Mouse (Mus musculus): Measurements from ENCODE around the gene Rabep2.

Rabep2 gene

GRCm38 (mm10) chr7:126435801-126436200 lies 7.2 kb downstream of the Rabep2 start:
- DNase-seq: no peak

DNA sequence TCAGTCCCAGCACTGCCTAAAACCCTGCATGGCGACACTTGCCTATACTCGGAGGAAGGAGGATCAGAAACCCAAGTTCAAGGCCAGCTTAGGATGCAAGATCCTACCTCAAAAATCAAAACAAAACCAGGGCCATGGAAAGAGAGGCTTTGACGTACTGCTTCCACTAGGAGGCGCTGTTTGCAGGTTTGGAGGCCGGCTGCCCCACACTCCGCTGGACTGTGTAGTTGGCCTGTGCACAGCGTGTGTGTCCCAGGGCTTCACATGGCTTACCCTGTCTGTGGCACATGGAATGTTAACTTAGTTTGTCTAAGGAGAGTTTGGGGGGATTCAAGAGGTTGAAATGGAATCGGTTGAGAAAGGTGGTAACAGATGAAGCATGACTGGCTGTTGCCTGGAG lies 8.3 kb downstream of the Rabep2 start:
- DNase-seq: peak; percentile 19 to 49

GRCm38 (mm10) chr7:126440134-126440533 lies 11.6 kb downstream of the Rabep2 start:
- no peak for DNase-seq

GRCm38 (mm10) chr7:126443997-126444396 lies 15.4 kb downstream of the Rabep2 start:
- no peak for DNase-seq

- no peak for DNase-seq
These were observed 16.0 kb downstream of the Rabep2 start for GRCm38 (mm10) chr7:126444536-126444935.

DNA sequence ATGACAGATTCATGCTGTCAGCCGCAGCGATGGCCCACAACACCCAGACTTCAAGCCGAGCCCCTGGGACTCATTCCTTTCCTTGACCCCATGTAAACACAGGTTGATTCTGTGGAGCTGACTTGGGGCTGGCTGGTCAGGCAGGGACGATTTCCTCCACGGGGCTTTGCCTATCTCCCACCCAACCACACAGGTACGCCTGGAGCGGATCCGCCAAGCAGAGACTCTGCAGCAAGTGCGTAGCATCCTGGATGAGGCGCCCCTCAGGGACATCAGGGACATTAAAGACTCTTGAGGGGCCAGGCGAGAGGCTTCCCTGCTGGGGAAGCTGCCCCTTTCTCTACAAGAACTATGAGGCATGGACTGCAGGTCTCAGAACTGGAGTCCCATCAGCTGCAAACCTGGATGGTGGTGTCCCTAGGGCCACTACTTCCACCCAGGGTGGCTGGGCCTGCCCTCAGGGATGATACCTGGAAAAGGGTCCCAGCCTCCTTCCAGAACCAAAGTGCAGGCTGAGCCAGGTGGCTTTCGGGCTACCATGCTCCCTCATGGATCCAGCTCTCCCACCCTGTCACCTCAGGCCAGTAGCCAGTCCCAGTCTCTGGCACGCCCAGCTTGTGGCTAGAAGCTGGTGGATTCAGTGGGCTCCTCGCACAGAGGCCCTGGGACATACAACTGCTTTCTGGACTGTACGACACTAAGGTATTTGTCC lies 16.7 kb downstream of the Rabep2 start:
- no peak for DNase-seq

- no peak for DNase-seq
These were observed 17.7 kb downstream of the Rabep2 start for GRCm38 (mm10) chr7:126446217-126446616.

DNA sequence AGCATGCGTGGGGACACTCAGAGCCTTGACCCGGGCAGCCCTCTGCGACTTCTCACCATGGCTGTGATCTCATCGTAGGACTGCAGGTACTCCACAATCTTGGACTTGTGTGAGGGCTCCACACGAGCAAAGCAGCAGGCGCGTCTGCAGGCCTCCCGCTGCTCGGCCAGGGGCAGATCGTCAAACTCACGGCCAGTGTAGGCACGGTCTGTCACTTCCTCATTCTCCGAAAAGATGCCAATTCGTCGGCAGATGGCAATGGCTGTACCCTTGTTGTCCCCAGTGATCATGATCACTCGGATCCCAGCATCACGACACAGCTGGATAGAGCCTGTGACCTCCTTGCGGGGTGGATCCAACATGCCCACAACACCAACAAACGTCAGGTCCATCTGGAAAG lies 19.9 kb downstream of the Rabep2 start:
- no peak for DNase-seq

DNA sequence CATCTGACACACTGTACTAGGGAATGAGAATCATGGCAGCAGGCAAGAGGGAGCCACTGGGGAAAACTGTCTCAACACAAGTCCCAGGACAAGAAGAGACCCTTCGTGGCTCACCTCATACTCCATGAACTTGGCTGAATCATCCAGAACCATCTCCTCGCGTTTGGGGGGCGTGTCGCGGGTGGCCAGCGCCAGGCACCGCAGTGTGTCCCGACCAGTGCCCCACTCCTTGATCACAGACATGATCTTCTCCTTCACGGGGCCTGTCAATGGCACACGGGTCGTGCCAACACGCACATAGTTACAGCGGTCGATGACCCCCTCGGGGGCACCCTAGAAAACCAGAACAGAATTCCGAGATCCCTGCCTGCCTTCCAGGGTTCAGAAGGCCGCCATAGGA lies 21.4 kb downstream of the Rabep2 start:
- DNase-seq: no peak

DNA sequence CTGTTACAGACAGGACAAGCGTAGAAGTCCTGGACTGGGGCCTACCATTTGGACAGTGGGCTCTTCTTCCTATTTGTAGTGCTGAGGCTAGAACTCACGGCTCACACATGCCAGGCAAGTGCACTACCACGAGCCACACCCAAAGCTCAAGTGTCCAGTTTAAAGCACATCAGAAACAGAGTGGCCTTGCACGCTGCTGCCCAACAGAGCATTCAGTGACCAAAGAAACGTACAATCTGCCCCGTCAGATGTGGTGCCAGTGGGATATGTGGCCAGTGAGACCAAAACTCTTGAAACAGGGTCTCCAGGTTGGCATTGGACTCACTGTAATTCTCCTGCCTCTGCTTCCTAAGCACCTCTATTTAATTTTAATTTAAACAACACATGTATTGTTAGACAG lies 22.1 kb downstream of the Rabep2 start:
- no peak for DNase-seq

GRCm38 (mm10) chr7:126452244-126452643 lies 23.7 kb downstream of the Rabep2 start:
- DNase-seq: no peak

- no peak for DNase-seq
These were observed 25.3 kb downstream of the Rabep2 start for GRCm38 (mm10) chr7:126453861-126454260.

DNA sequence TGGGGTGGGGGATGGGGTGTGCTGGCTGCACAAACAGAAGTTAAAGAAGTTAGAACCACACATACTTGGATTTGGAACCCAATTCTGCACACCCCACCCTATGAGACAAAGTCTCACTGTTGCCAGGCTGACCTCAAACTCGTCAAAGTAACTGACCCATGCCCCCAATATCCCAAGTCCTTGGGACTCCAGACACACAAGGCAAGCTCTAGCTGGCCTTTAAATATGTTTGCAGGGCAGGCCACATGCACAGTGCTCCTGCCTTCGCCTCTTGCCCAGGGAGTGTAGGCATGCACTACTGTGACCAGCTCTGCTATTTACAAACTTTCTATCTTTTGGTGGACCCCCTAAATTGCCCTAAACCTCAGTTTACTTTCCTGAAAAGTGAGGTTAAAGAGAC lies 26.7 kb downstream of the Rabep2 start:
- no peak for DNase-seq

DNA sequence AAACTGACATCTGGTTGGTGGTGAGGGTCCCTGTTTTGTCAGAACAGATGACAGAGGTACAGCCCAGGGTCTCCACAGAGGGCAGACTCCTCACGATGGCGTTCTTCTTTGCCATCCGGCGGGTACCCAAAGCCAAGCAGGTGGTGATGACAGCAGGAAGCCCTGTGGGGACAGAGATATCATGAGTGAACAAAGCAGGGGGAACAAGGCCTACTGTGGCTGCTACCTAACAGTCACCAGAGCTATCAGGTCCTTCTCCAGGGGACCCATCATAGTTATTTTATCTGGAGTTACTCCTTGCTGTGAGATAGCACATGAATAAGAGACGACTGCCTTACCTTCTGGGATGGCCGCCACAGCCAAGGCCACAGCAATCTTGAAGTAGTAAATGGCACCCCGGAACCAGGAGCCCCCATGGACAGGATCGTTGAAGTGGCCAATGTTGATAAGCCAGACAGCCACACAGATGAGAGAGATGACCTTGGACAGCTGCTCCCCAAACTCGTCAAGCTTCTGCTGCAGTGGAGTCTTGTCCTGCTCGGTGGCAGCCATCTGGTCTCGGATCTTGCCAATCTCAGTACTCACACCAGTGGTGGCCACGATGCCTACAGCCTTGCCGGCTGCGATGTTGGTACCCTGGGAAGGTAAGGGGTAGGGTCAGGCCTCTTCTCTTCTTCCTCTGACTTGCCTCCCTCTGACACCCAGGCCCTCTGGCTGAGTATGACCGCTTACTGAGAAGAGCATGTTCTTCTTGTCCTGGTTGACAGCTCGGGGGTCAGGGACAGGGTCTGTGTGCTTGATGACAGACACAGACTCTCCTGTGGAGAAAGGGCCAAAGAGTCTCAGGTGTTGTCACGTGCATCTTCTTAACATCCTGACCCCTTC lies 28.1 kb downstream of the Rabep2 start:
- no peak for DNase-seq

DNA sequence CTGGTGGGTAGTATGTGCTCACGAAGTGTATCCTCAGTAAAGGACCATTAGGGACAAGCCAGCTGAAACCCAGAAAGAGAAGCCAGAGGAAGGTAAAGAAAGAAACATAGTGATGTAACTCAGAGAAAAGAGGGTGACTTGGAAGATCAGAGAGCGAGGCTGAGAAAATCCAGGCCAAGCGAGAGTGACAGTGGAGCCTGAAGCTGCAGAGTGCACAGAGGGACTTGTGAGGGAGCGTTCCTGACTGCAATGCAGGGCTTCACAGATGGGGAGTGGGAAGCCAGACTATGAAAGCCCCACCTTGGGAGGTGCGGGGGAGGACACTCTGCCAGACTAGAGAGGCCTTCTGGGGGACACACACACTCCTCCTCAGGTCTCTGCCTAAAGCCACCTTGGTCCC lies 29.7 kb downstream of the Rabep2 start:
- DNase-seq: no peak

DNA sequence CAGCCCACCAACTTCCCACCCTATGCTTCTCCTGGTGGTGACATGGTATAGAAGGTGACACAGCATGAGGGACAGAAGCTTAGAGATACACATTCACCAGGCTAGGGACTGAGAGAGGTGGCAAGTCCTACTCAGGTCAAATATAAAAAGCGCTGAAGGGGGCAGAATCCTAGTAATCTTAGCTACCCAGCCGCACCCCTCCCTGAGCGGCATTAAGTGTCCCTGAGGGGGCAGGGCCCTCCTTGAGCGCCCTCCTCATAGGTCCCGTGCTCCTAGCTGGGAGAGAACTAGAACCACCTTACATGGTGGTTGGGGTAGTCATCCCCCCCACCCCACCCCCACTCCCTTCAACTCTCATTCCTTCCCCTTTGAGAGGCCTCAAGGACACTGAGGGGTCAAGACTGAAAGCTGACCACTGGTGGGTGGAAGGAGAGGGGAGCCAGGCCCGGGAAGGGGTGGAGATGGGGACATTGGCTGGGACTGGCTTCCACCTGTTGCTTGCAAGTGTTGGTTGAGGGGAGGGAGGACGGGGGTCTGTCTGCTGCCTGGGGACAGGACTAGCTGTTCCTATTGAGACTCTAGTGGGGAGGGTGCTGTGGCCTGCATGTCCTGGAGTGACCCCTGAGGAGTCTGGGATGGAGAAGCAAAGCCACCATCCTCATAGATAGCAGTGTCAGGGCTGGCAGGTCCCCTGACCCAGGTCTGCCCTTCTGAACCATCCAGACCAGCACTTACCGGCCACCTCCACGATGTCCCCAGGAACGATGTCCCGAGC lies 30.5 kb downstream of the Rabep2 start:
- no peak for DNase-seq

GRCm38 (mm10) chr7:126460623-126461399 lies 32.3 kb downstream of the Rabep2 start:
- DNase-seq: no peak

DNA sequence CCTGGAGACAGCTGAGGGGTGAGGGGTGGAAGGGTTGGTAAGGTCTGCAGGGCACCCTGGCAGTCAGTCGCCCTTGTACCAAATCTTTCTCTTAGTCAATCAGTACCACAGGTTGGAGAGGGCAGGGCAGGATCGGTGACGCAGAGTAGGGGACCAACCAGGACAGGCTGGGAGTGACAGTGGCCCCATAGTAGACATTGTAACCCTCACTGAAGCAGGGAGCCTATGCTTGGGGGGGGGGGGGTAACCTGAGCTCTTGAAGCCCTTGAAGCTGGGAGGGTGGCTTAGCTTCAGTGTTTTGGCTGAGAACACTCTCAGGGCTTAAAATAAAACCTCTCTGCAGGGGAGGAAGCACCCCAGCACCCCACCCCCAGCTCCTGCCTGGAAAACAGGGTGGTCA lies 33.1 kb downstream of the Rabep2 start:
- DNase-seq: no peak

DNA sequence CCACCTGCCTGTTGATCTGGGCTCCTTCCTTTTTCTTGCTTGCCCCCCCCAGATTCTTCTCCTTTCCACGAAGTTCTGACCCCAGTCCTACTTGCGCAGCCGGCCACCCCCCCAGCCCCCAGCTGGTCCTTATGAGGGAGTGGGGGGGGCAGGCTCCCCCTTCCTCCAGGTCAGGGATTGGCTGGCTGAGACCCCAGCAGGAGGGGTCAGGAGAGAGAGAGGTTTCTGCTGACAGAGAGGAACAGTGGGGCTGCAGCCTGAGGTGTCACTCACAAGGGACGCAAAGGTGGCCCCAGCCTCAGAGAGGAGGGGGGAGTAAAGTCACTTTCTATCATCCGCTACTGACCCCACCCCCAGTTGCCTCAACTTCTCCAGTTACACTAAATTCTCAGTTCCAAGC lies 34.4 kb downstream of the Rabep2 start, which contains the start of gene Atp2a1:
Gene Atp2a1, minus strand, starts transcription at position 105 of the 400 bp plus-strand sequence.
- DNase-seq: no peak

- DNase-seq: no peak
These were observed 35.0 kb downstream of the Rabep2 start for GRCm38 (mm10) chr7:126463547-126463946.

DNA sequence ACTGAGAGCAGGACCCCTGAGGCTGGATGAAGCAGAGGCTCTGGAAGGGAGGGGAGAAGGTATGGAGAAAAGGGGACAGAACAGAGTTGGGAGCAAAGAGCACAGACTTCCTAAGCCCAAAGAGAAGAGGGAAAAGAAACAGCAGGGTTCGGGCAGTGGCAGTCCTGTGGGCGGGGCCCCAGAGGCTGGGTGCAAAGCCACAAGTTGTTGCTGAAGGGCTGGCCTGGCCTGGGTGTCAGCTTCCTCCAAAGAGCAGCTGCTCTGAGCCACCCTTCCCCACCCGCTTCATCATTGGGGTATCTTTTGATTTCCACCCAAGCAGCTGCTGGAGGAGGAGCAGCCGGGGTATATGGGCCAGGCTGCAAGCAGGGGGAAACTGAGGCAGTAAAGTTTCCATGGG lies 35.6 kb downstream of the Rabep2 start:
- no peak for DNase-seq

DNA sequence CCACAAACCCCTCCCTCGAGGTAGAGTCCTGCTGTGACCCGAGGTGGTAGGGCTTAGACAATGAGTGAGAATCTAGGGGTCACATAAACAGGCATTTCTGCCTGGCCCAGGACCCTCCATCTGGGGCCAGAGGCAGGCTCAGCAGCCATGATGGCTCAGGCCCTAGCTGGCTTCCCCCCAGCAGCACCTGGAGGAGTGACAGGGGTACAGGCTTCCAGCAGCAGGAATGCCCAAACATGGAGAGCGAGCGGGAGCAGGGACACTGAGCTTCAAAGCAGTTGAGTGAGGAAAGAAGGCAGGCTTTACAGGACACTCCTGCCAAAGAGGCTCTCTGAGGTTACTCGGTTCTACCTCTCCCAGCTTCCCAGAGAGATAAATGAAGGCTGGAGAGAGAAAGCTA lies 36.3 kb downstream of the Rabep2 start:
- no peak for DNase-seq

All from kidney, adult 8-10 months (tissue).